Mouse (Mus musculus): ENCODE results near the gene Cant1. TPM values are rescaled to one million over a fixed set of nuclear protein-coding genes. Genes with fewer than 3 reads are reported as not detected.

Gene Cant1
- total RNA-seq (2014; fragmentation: Nextera tagmentation) (23.9 and 24.7 TPM in 2 replicates), total RNA-seq (2017) (7.3 and 11.3 TPM in 2 replicates)

- peak; percentile 90 for ATAC-seq (replicated peaks; ENCODE audit: low FRiP score, low TSS enrichment, poor library complexity, severe bottlenecking)
Measured at GRCm38 (mm10) chr11:118418834-118419504, at the start of gene Cant1. TSS of gene Cant1 (minus strand) at chr11:118419086.

GRCm38 (mm10) chr11:118467441-118468035 lies 48.7 kb upstream of the Cant1 start:
- ATAC-seq (replicated peaks; ENCODE audit: low FRiP score, low TSS enrichment, poor library complexity, severe bottlenecking) = peak; percentile 66

- ATAC-seq (replicated peaks; ENCODE audit: low FRiP score, low TSS enrichment, poor library complexity, severe bottlenecking) = no peak
Measured at GRCm38 (mm10) chr11:118460280-118460679, 41.4 kb upstream of the Cant1 start.

DNA sequence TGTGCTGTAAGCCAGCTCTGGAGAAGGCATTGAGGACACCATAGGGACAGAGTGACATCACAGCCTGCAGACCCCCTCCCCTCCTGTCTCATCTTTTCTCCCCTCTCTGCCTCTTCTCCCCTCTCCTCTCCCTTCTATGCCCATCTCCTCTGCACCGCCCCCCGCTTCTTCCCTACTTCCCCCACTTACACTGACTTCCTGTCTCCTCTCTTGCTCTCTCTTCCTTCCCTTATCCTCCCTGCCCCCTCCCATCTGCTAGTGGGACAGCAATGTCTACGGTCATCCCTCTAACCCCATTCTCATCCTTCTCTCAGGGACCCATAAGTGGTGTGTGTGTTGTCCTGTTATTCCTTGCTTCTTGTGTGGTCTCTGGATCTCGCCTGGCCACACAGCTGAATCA lies 40.6 kb upstream of the Cant1 start:
- ATAC-seq (replicated peaks; ENCODE audit: low FRiP score, low TSS enrichment, poor library complexity, severe bottlenecking) = no peak

- no peak for ATAC-seq (replicated peaks; ENCODE audit: low FRiP score, low TSS enrichment, poor library complexity, severe bottlenecking)
Measured at GRCm38 (mm10) chr11:118459051-118459450, 40.2 kb upstream of the Cant1 start.

GRCm38 (mm10) chr11:118456937-118457336 lies 38.1 kb upstream of the Cant1 start:
- no peak for ATAC-seq (replicated peaks; ENCODE audit: low FRiP score, low TSS enrichment, poor library complexity, severe bottlenecking)

DNA sequence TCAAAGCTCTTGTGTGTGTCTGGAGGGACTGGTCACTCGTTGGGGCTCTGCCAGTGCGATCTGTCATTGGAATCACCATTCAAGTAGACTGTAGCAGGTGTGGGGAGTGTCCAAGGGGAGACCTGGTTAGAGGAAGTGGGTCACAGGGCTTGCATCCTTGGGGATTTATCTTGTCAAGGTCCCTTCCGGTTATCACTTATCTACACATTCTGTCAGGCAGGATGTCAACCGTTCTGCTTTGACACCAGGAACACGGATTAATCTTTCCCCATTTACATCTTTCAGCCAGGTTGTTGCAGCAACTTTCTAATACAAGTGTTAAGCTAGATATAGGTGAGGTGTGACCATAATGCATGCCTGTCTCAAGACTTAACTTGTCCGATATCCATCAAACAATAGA lies 36.9 kb upstream of the Cant1 start:
- no peak for ATAC-seq (replicated peaks; ENCODE audit: low FRiP score, low TSS enrichment, poor library complexity, severe bottlenecking)

DNA sequence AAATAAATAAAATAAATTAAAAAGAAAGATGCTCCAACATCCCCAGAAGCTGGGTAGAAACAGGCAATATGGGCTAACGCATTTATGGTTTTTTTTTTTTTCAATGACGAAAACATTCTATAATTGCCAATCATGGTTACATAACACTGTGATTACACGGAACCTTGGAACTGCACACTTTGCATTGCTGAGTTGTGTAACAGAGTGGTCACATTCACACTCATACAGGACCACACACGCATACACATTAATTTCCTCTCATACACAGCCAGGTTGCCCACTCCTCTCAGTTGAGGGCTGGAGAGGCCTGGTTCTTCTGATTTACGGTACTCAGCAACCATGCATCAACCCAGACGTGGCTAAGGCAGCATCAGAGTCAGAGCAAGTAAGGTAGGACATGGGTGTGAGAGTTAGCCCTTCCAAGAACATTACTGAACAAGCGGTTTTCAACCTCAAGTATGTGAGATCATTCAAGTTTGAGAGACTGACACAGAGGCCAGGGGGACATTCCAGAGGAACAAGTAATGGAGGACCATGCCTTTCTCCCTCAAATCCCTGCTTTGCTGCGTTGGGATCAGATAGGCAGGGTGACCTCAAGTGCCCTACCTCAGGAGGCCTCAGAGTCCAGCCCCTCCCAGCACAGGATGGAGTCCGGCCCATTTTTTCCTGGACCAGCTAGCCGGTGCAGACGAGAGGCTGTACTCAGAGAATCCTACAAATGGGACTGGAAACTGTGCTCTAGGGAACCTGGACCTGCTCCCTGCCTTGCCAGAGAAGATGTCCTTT lies 35.2 kb upstream of the Cant1 start:
- no peak for ATAC-seq (replicated peaks; ENCODE audit: low FRiP score, low TSS enrichment, poor library complexity, severe bottlenecking)

- ATAC-seq (replicated peaks; ENCODE audit: low FRiP score, low TSS enrichment, poor library complexity, severe bottlenecking) = no peak
Measured at GRCm38 (mm10) chr11:118452955-118453354, 34.1 kb upstream of the Cant1 start.

GRCm38 (mm10) chr11:118451211-118451610 lies 32.3 kb upstream of the Cant1 start:
- no peak for ATAC-seq (replicated peaks; ENCODE audit: low FRiP score, low TSS enrichment, poor library complexity, severe bottlenecking)

DNA sequence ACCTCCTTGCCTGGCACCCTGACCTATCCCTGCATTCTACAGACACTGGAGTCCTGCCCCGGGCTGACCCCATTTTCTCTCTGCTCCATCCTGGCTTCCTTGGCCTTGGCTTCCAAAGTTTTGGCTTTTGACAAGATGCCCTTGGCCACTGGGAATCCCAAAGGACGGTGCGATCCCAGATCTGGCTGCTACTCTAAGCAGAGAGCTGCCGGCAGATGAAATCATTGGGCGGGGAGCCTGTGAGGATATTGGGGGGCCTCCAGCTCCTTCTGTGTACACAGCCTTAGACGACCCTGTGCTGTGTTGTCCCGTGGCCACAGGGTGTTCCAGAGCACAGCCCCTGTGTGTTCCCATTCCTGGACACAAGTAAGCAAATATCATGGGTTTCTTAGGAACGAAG lies 29.5 kb upstream of the Cant1 start:
- ATAC-seq (replicated peaks; ENCODE audit: low FRiP score, low TSS enrichment, poor library complexity, severe bottlenecking) = no peak

DNA sequence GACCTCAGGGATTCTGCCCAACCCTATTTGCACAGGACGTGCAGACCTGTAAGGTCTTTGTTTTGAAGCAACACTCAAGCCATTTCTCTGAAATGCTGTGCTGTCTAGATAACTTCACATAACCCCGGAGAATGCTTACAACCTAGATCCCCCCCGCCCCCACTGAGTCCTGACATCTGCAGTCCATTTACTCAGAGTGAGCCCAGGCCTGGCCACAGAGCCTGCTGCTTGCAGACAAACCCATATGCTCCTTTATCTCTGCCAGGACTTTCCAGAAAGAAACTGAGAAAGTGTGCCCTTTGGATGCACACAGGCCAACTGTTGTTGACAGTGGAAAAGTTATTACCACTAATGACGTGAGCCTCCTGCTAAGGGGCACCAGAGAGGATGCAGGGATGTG lies 28.5 kb upstream of the Cant1 start:
- ATAC-seq (replicated peaks; ENCODE audit: low FRiP score, low TSS enrichment, poor library complexity, severe bottlenecking) = no peak

DNA sequence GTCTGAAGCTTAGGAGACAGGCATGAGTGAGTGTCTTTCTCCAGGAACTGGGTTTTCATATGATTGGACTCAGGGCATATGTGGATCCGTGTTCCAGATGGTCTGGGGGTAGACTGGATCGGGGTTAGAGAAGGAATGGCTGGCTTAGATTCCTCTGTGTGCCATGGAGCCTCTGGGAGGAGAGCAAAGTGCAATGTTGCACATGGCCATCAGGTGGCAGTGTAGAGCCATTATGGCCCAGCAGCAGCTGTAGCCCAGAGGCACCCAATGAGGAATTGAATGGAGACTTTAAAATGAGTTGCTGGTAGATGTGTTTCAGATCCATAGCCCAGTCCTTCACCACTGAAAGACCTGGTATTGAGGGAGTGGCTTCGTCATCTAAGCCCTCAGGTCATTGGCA lies 27.0 kb upstream of the Cant1 start:
- peak; percentile 72 for ATAC-seq (replicated peaks; ENCODE audit: low FRiP score, low TSS enrichment, poor library complexity, severe bottlenecking)

GRCm38 (mm10) chr11:118443201-118443970 lies 24.5 kb upstream of the Cant1 start:
- peak; percentile 50 for ATAC-seq (replicated peaks; ENCODE audit: low FRiP score, low TSS enrichment, poor library complexity, severe bottlenecking)

GRCm38 (mm10) chr11:118442691-118443090 lies 23.8 kb upstream of the Cant1 start:
- no peak for ATAC-seq (replicated peaks; ENCODE audit: low FRiP score, low TSS enrichment, poor library complexity, severe bottlenecking)

- no peak for ATAC-seq (replicated peaks; ENCODE audit: low FRiP score, low TSS enrichment, poor library complexity, severe bottlenecking)
Measured at GRCm38 (mm10) chr11:118438665-118439414, 20.0 kb upstream of the Cant1 start.

- ATAC-seq (replicated peaks; ENCODE audit: low FRiP score, low TSS enrichment, poor library complexity, severe bottlenecking) = no peak
Measured at GRCm38 (mm10) chr11:118436471-118436935, 17.6 kb upstream of the Cant1 start.

DNA sequence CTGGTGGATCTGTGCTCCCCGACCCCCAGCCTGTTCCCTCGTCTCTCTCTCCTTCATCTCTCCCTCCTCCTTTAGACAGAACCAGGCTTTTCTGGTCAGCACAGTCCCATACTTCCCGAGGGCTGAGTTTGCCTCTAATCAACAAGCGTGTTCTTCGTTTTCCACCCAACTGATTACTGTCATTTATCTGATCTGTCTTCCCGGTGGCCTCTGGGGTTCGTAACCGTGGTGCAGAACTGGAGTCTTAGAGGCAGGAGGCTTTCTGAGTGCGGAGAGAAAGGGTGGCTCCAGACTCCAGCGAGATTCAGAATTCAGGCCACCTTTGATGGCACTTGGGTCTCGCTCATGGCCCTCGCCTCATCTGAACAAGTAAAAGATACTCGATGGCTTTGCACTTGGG lies 15.2 kb upstream of the Cant1 start:
- no peak for ATAC-seq (replicated peaks; ENCODE audit: low FRiP score, low TSS enrichment, poor library complexity, severe bottlenecking)

GRCm38 (mm10) chr11:118433398-118433868 lies 14.5 kb upstream of the Cant1 start:
- no peak for ATAC-seq (replicated peaks; ENCODE audit: low FRiP score, low TSS enrichment, poor library complexity, severe bottlenecking)
